Mouse (Mus musculus) CH12.LX (cell line): ENCODE measurements at regions not wholly inside any gene's neighbourhood (a gene's known extent, or its start where the extent isn't known, plus 50 kb on each side); places are given as distances from the start of the nearest gene placed in this dataset.

Source experiments
- CTCF ChIP-seq, 2 experiments: IDR thresholded peaks in 1 of 2; conservative IDR thresholded peaks in 1 of 2; 2 replicates each; pipeline ENCODE4 v1.5.1; 2011 to 2012; ENCODE audit warnings: low read depth in 2 of 2, low read length in 2 of 2, improper control_type of control experiment in 1 of 2, inconsistent platforms in 1 of 2, mild to moderate bottlenecking in 1 of 2, moderate library complexity in 1 of 2
- EP300 ChIP-seq: IDR thresholded peaks from 2 replicates; pipeline ENCODE4 v1.6.1; 2011; ENCODE audit warnings: low read length, improper control_type of control experiment
- GABPA ChIP-seq: IDR thresholded peaks from 2 replicates; pipeline ENCODE4 v1.6.1; 2012; ENCODE audit warnings: low read depth, low read length, improper control_type of control experiment, inconsistent platforms; ENCODE audit not compliant: insufficient replicate concordance
- POLR2A ChIP-seq: IDR thresholded peaks from 2 replicates; pipeline ENCODE4 v1.6.1; 2011; ENCODE audit warnings: low read depth, mild to moderate bottlenecking, improper control_type of control experiment, low read length
- SMC3 ChIP-seq: IDR thresholded peaks from 2 replicates; pipeline ENCODE4 v1.6.1; 2011; ENCODE audit warnings: low read depth, low read length, improper control_type of control experiment

DNA sequence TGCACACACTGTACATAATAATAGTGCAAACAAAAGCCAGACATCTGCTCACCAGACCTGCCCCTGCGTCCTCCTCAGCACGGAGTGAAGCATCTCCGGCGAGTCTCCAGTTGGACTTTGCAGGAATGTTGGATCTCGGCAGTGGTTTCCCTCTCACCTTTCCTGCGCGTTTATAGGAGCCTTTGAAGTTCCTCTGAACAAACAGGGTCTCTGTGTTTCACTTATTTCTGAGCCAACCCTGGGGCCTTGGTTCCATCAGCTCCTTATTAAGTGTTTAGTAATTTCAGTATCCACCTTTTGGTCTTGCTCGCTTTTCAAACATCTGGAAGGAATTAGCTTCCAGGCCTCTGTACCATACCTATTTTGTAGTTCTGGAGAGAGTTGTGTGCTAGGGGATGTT is 159.7 kb downstream of the Tm2d1 start:
- TF ChIP-seq CTCF (conservative IDR thresholded peaks at IDR 0.05 in 1 of 2, IDR thresholded peaks at IDR 0.05 in 1 of 2; ENCODE audit: low read depth in 2 of 2, low read length in 2 of 2) (no peak), EP300 (no peak), POLR2A (no peak), GABPA (no peak), SMC3 (no peak)
